Mouse (Mus musculus): ENCODE data around the gene Tmem9.

The Tmem9 gene

GRCm38 (mm10) chr1:136007211-136008158 lies at the start of gene Tmem9:
Tmem9 (plus strand) TSS chr1:136008150.
- DNase-seq: peak; percentile 91 to 93

GRCm38 (mm10) chr1:135958483-135958882 lies 49.5 kb upstream of the Tmem9 start:
- DNase-seq: no peak

GRCm38 (mm10) chr1:135963177-135963576 lies 44.8 kb upstream of the Tmem9 start:
- DNase-seq: no peak

GRCm38 (mm10) chr1:135964561-135964960 lies 43.4 kb upstream of the Tmem9 start:
- no peak for DNase-seq

- no peak for DNase-seq
These were observed 40.2 kb upstream of the Tmem9 start for GRCm38 (mm10) chr1:135967739-135968138.

- no peak for DNase-seq
These were observed 37.5 kb upstream of the Tmem9 start for GRCm38 (mm10) chr1:135970486-135970885.

GRCm38 (mm10) chr1:135972576-135972975 lies 35.4 kb upstream of the Tmem9 start:
- no peak for DNase-seq

- DNase-seq: no peak
These were observed 23.8 kb upstream of the Tmem9 start for GRCm38 (mm10) chr1:135984105-135984504.

GRCm38 (mm10) chr1:135989876-135990275 lies 18.1 kb upstream of the Tmem9 start:
- no peak for DNase-seq

- DNase-seq: no peak
These were observed 14.5 kb upstream of the Tmem9 start for GRCm38 (mm10) chr1:135993470-135993869.

GRCm38 (mm10) chr1:135997537-135997936 lies 10.4 kb upstream of the Tmem9 start:
- DNase-seq: no peak

- DNase-seq: no peak
These were observed 8.1 kb upstream of the Tmem9 start for GRCm38 (mm10) chr1:135999720-136000287.

- DNase-seq: peak; percentile 12 to 31
These were observed 6.5 kb upstream of the Tmem9 start for GRCm38 (mm10) chr1:136001438-136001837.

GRCm38 (mm10) chr1:136006292-136006748 lies 1.6 kb upstream of the Tmem9 start, which contains the start of gene Igfn1:
Igfn1 (minus strand) TSS chr1:136006342.
- no peak for DNase-seq

- no peak for DNase-seq
These were observed 196 bp downstream of the Tmem9 start for GRCm38 (mm10) chr1:136008159-136008533.

GRCm38 (mm10) chr1:136010247-136010646 lies 2.3 kb downstream of the Tmem9 start:
- no peak for DNase-seq

- DNase-seq: no peak
These were observed 5.6 kb downstream of the Tmem9 start for GRCm38 (mm10) chr1:136013513-136013912.

GRCm38 (mm10) chr1:136014796-136015502 lies 7.0 kb downstream of the Tmem9 start:
- DNase-seq: no peak

- DNase-seq: no peak
These were observed 9.4 kb downstream of the Tmem9 start for GRCm38 (mm10) chr1:136017307-136017706.

GRCm38 (mm10) chr1:136017907-136018313 lies 10.0 kb downstream of the Tmem9 start:
- DNase-seq: peak; percentile 92 to 94

- peak; percentile 50 to 60 for DNase-seq
These were observed 10.6 kb downstream of the Tmem9 start for GRCm38 (mm10) chr1:136018390-136019189.

- no peak for DNase-seq
These were observed 22.3 kb downstream of the Tmem9 start for GRCm38 (mm10) chr1:136030201-136030600.
